Mouse (Mus musculus) WW6 (cell line): Measurements from ENCODE around the gene Arhgap44.

Experiments
- DNase-seq: peaks from one replicate; pipeline ENCODE4 v3.0.0-alpha.2; 2013; ENCODE audit warnings: low read depth, low spot score

The Arhgap44 gene

DNA sequence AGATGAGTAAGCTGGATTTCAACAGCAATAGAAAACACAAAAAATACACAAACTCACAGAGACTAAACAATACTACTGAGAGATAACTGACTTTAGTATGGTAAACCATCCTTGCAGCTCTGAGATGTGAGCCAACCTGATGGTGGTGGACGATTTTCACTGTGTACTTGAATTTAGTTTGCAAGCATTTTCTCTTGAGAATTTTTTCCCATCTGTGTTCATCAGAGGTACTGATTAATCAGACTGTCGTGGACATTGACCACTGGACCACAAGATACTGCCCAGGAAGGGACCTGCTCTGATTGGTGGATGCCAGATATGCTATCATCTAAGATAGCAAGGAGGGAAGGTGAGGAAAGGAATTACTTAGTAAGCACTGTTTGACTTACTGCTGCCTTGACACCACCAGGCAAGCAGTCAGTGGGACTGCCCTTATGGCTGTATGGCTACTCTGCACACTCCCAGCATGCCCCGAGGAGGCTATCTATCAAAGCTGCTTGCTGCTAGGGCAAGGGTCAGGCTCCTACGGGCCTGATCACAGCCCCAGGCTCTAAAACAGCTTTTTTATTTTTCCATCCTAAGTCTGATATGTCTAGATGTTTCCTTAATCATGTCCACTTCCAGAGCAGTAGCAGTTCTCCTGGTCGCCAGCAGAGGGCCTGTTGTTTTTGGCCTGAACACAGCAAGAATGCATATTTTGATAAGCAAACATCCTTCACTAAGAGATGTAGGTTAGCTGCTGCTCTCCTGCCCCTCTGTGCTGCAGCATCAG, 74.1 kb downstream of the Arhgap44 start:
- DNase-seq = no peak

DNA sequence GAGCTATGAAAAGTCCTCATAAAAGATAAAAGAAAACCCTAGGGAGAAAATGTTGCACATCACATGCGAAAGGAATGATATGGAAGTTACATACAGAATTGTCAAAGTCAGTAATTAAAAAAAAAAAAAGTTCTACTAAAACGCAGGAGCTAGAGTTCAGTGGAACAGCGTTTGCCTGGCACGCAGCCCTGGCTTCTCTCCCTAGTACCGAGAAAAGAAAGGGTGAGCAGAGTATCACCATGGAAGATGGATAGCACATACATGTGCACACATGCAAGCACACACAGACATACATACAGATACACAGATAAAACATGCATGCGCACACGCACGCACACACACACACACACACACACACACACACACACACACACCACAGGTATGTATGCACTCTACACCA, 82.0 kb downstream of the Arhgap44 start:
- DNase-seq = no peak

- no peak for DNase-seq
Measured at GRCm38 (mm10) chr11:65080274-65080673, 82.5 kb downstream of the Arhgap44 start.

GRCm38 (mm10) chr11:65069609-65070008, 93.2 kb downstream of the Arhgap44 start:
- DNase-seq = no peak

DNA sequence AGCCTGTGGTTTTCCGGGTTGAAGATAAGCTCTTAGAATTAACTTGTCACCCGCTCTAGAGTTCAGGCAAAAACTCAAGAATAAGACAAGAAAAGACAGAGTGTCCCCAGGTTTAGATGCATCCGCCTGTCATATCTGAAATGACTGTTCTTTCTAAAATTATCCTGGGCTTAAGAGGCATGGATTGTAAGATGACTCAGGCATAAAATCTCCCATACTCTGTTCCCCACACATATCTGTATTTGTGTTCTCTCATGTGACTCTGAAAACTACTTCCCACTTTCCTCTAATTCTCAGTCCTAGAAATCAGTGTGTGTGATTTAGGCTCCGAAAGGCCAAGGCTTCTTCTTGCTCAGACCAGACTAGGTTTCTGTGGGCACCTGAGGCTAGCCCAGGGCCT, 93.7 kb downstream of the Arhgap44 start:
- no peak for DNase-seq

- DNase-seq = no peak
Measured at GRCm38 (mm10) chr11:65065201-65065600, 97.6 kb downstream of the Arhgap44 start.

- DNase-seq = no peak
Measured at GRCm38 (mm10) chr11:65061437-65061836, 101.3 kb downstream of the Arhgap44 start.

DNA sequence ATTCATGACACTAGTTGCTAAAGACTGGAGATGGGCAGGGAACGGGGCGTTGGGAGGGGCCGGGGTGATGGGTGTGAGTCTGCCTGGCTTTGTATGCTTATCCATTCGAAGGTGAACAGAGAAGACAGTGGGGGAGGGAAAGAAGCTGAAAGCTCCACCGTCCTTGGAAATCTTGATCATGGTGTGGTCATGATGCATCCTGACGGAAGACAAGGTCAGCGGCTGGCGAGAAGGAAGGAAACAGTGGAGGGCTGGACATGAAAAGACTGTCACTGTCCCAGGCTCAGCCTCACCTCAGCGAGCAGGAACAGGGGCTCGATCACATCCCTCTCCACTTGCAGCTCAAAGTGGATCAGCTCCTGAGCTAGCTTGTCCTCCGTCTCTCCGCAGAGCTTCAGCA, 103.2 kb downstream of the Arhgap44 start:
- no peak for DNase-seq

- DNase-seq = no peak
Measured at GRCm38 (mm10) chr11:65058224-65058908, 104.4 kb downstream of the Arhgap44 start.

- no peak for DNase-seq
Measured at GRCm38 (mm10) chr11:65055596-65055995, 107.2 kb downstream of the Arhgap44 start.

GRCm38 (mm10) chr11:65054216-65054615, 108.5 kb downstream of the Arhgap44 start:
- no peak for DNase-seq

DNA sequence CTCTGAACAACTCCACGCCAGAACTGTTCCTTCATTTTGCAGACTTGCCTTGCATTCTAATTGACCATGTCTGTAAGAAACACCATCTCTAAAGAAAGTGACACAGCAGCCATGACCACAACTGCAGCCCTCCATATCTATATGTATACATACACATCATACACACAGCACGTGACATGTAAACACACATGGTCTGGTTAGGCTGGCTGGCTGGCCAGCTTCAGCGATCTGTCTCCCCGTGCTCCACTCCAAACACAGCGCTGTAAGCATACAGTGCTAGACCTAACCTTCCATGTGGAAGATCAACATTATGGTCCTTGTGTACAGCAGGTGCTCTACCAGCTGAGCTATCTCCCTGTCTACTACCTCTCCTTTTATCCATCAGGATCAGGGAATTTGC, 111.9 kb downstream of the Arhgap44 start:
- DNase-seq = no peak

- DNase-seq = no peak
Measured at GRCm38 (mm10) chr11:65049090-65049489, 113.7 kb downstream of the Arhgap44 start.

GRCm38 (mm10) chr11:65040556-65040955, 122.2 kb downstream of the Arhgap44 start:
- DNase-seq = no peak

- DNase-seq = no peak
Measured at GRCm38 (mm10) chr11:65039517-65040095, 123.2 kb downstream of the Arhgap44 start.

DNA sequence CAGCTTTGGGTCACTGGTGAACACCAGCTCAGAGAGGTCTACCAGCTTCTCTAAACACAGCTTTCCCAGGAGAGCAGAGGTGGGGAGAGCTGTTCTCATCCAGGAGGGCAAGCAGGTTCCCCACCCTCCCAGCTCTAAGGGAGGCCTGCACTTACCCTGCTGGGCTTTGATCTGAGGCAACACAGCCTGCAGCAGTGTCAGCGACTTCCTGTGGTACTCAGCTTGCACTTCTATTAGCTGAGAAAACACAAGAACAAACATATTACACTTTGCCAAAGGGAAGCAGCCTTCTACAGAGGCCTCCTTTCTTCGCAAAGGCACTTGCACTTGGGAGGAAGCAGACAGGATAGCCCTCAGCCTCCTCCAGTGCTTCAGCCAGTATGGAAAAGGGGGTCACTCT, 123.8 kb downstream of the Arhgap44 start:
- DNase-seq = no peak

GRCm38 (mm10) chr11:65032221-65032620, 130.5 kb downstream of the Arhgap44 start:
- DNase-seq = no peak

DNA sequence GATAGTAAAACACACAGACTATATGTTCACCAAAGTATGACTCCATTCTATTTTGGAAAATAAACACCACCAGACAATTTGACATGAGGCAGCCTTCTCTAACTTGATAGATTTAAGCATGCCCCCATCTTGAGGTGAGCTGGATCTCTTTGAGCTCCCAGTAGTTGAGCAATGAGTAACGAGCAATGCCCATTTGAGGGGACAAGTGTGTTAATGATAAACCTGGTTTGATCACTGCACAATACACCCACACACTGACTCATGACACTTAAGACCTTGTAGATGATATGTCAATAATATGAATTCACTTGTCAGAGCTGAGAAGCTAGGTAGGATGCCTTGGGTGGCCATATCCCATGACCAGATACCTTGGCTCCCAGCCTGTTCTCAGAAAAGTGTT, 132.6 kb downstream of the Arhgap44 start:
- no peak for DNase-seq

DNA sequence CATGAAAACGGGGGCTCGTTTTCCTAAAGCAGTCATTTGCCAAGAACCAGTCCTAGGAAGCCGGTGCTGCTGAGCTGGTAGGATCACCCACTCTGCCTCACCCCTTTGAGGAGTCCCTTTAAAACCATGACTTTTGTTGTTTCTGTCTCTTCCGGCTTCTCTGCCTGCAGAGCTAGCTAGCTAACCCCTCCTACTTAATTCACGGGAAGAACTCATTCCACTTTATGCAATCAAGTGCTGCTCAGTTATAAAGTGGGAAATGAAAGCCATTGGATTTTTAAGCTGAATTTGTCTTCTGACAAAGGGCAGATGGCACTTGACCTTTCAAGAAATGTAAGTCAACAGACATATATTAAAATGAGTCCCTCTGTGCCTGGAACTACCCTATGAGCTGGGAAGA, 134.7 kb downstream of the Arhgap44 start:
- DNase-seq = no peak

- no peak for DNase-seq
Measured at GRCm38 (mm10) chr11:65022771-65023170, 140.0 kb downstream of the Arhgap44 start.

DNA sequence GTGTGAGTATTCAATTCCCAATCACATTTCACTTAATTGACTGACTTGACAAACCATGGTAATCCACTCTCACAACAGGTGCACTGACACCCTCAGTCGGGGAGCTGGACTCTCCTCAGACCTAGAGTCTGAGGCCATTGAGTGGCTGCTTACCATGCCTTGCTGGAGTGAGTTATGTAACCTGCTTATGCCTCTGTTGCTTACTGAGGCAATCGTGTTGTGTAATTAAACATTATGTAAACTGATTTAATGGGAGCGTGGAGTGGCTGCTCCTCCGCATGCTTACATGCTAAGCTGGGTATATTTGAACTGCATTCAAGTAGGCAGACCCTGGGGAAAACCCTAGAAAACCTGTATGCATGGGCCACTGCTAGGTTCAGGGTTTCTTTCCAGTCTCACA, 142.0 kb downstream of the Arhgap44 start:
- DNase-seq = no peak

DNA sequence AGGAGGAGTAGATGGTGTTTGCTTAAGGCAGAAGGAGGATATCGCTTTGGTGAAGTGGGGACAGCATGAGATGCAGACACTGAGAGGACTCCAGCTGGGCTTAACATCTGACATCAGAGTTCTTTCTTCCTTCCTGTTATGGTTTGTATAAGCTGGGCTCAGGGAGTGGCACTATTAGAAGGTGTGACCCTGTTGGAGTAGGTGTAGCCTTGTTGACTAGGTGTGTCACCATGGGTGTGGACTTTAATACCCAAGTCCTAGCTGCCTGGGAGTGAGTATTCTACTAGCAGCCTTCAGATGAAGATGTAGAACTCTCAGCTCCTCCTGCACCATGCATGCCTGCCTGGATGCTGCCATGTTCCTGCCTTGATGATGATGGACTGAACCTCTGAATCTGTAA, 146.0 kb downstream of the Arhgap44 start:
- no peak for DNase-seq

- DNase-seq = no peak
Measured at GRCm38 (mm10) chr11:65013906-65014305, 148.9 kb downstream of the Arhgap44 start.
